Mouse (Mus musculus): Measurements from ENCODE around the gene Hapln2.

The Hapln2 gene

GRCm38 (mm10) chr3:88027434-88028186 lies at the start of gene Hapln2:
TSS of gene Hapln2 (minus strand) at chr3:88027583.
- DNase-seq (ENCODE audit: low spot score): no peak

- no peak for DNase-seq (ENCODE audit: low spot score)
These were observed 47.4 kb upstream of the Hapln2 start for GRCm38 (mm10) chr3:88074766-88075165.

GRCm38 (mm10) chr3:88074351-88074750 lies 47.0 kb upstream of the Hapln2 start:
- DNase-seq (ENCODE audit: low spot score): no peak

GRCm38 (mm10) chr3:88073631-88074030 lies 46.2 kb upstream of the Hapln2 start:
- DNase-seq (ENCODE audit: low spot score): no peak

- peak; percentile 82 for DNase-seq (ENCODE audit: low spot score)
These were observed 44.4 kb upstream of the Hapln2 start for GRCm38 (mm10) chr3:88071783-88072182.

GRCm38 (mm10) chr3:88068386-88068785 lies 41.0 kb upstream of the Hapln2 start:
- no peak for DNase-seq (ENCODE audit: low spot score)

- DNase-seq (ENCODE audit: low spot score): peak; percentile 68
These were observed 30.7 kb upstream of the Hapln2 start, which contains the start of gene Naxe for GRCm38 (mm10) chr3:88057902-88058696. TSS of gene Naxe (minus strand) at chr3:88058495.

- no peak for DNase-seq (ENCODE audit: low spot score)
These were observed 29.6 kb upstream of the Hapln2 start for GRCm38 (mm10) chr3:88057030-88057429.

GRCm38 (mm10) chr3:88049532-88049931 lies 22.1 kb upstream of the Hapln2 start:
- DNase-seq (ENCODE audit: low spot score): no peak

GRCm38 (mm10) chr3:88042661-88043421 lies 15.5 kb upstream of the Hapln2 start, which contains the start of gene Gpatch4:
TSS of gene Gpatch4 (plus strand) at chr3:88043108.
- peak; percentile 49 for DNase-seq (ENCODE audit: low spot score)

GRCm38 (mm10) chr3:88035561-88036293 lies 8.3 kb upstream of the Hapln2 start:
- no peak for DNase-seq (ENCODE audit: low spot score)

GRCm38 (mm10) chr3:88033506-88033905 lies 6.1 kb upstream of the Hapln2 start:
- no peak for DNase-seq (ENCODE audit: low spot score)

GRCm38 (mm10) chr3:88030608-88031395 lies 3.4 kb upstream of the Hapln2 start:
- no peak for DNase-seq (ENCODE audit: low spot score)

- no peak for DNase-seq (ENCODE audit: low spot score)
These were observed 560 bp downstream of the Hapln2 start for GRCm38 (mm10) chr3:88026823-88027222.

GRCm38 (mm10) chr3:88023192-88024074 lies 4.0 kb downstream of the Hapln2 start:
- DNase-seq (ENCODE audit: low spot score): no peak

GRCm38 (mm10) chr3:88022322-88023191 lies 4.8 kb downstream of the Hapln2 start:
- peak; percentile 56 for DNase-seq (ENCODE audit: low spot score)

- no peak for DNase-seq (ENCODE audit: low spot score)
These were observed 16.6 kb downstream of the Hapln2 start for GRCm38 (mm10) chr3:88010634-88011265.
